Mouse (Mus musculus) small intestine, adult 2 months (tissue): ENCODE results near the gene Pde4d.

Source experiments
- CTCF ChIP-seq: fragments of 200-500 bp; IDR thresholded peaks from 2 replicates; pipeline ENCODE4 v1.5.1; 2012; ENCODE audit warnings: low read depth, mild to moderate bottlenecking, control low read depth, inconsistent platforms, low read length, moderate library complexity, mixed read lengths; ENCODE audit not compliant: insufficient replicate concordance, insufficient read length; ENCODE audit errors: extremely low read depth
- POLR2A ChIP-seq: fragments of 200-500 bp; IDR thresholded peaks from 2 replicates; pipeline ENCODE4 v1.6.1; 2012; ENCODE audit warnings: low read depth, mild to moderate bottlenecking, control low read depth, inconsistent platforms, low read length, moderate library complexity

DNA sequence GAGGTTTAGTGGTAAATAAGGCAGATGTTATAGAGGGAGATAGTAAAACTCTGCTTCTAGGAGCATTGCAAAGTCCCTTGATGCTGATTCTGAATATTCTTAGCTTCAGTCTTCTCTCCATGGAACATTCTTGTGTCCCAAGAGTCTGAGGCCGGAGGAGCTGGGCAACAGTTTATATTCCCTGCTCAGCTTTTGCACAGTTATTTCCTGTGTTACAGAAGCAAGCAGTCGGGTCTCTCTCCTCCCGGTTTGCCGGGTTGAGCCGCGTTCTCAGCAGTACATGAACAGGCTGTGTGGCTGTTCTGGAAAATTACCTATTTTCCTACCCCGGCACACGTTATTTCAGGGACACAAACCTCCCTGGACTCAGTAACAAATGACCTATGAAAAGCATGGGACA, 48.0 kb downstream of the Pde4d start:
- TF ChIP-seq CTCF (no peak), POLR2A (no peak)
